28 mouse cellular contexts compared by ENCODE assay signal in genomic region chr2:13768524-13768923, GRCm38 (mm10). TPM values are rescaled to one million over a fixed set of nuclear protein-coding genes. Genes with fewer than 3 reads are reported as not detected.
A peak's percentile ranks its signal among the peaks of the same experiment; 100 is the strongest.
DNase-seq lines count a peak whose midpoint lies in the region; ATAC-seq and TF ChIP-seq lines count a peak whose summit lies in the region.
"Had no signal": no experiment of that assay in that cellular context is flagged by ENCODE, and none has a peak within 500 bp of the region (broad histone marks: within the 10 kb centered on the region; RNA-seq: fewer than 3 reads in every experiment).

No protein-coding gene starts in this region.

- H3K4me1 ChIP-seq in heart, adult 2 months (ENCODE audit: control insufficient read depth, insufficient read depth, low read length) = peaks cover 6% of the 10 kb centered on the region
- H3K4me1 ChIP-seq in lung, embryonic 15.5 days = no peaks in the 10 kb centered on the region
- H3K4me1 ChIP-seq: embryonic facial prominence, embryonic 13.5 days; embryonic facial prominence, embryonic 15.5 days; forebrain, embryonic 13.5 days; forebrain, embryonic 15.5 days had no signal

- intact Hi-C loops in heart, adult 2 months (cut with DNase I) = no loop called here

- TF ChIP-seq EP300 in heart, adult 2 months (IDR thresholded peaks at IDR 0.05; ENCODE audit: insufficient read depth, low read depth, low read length) = no peak

- DNase-seq in heart, adult 2 months = no peak
- no peak for DNase-seq in heart, adult 8-10 months (ENCODE audit: low spot score)
- no peak for DNase-seq in lung, postnatal 25 days (ENCODE audit: low spot score)
- DNase-seq in fat pad, adult 2 months (ENCODE audit: extremely low read depth, low read depth, low spot score) = peak; percentile 51
- DNase-seq in spleen, postnatal 4 days (ENCODE audit: low spot score in 2 of 2) = no peak
- no peak for DNase-seq in thymus, postnatal 4 days
- DNase-seq: adrenal gland, adult 8-10 months; adrenal gland, postnatal 14 days; adrenal gland, postnatal 36 days; B cell, adult 2 months; cerebellum, adult 11-12 months; cerebellum, adult 8-10 months; cerebellum, adult 9-11 months; cerebellum, postnatal 14 days; cerebellum, postnatal 36 days; embryo, embryonic 11 days; forebrain, postnatal 0 days had no signal

- no peaks in the 10 kb centered on the region for H3K36me3 ChIP-seq in heart, adult 2 months (ENCODE audit: control insufficient read depth, insufficient read depth, low read length)
- no peaks in the 10 kb centered on the region for H3K36me3 ChIP-seq in lung, embryonic 15.5 days
- H3K36me3 ChIP-seq: embryonic facial prominence, embryonic 13.5 days; embryonic facial prominence, embryonic 15.5 days; forebrain, embryonic 15.5 days; G1E had no signal

- 71% methylated on average over 5 of the region's 5 CpGs for WGBS in heart, adult 2 months
- 49% methylated on average over 5 of the region's 5 CpGs for WGBS in lung, embryonic 15.5 days

- peak overlapping the region; percentile 36 for H3K27ac ChIP-seq in heart, adult 2 months
- H3K27ac ChIP-seq in lung, embryonic 15.5 days = 0 out of 2 replicates have a peak overlapping the region, but pooled peaks have one; percentile 15
- H3K27ac ChIP-seq: embryonic facial prominence, embryonic 13.5 days; embryonic facial prominence, embryonic 15.5 days; forebrain, embryonic 13.5 days; forebrain, embryonic 15.5 days had no signal

- no peaks in the 10 kb centered on the region for H3K27me3 ChIP-seq in heart, adult 2 months (ENCODE audit: control insufficient read depth, insufficient read depth, low read length)
- no peaks in the 10 kb centered on the region for H3K27me3 ChIP-seq in lung, embryonic 15.5 days
- H3K27me3 ChIP-seq: CH12.LX; embryonic facial prominence, embryonic 13.5 days; embryonic facial prominence, embryonic 15.5 days; forebrain, embryonic 13.5 days; forebrain, embryonic 15.5 days; Patski had no signal

- no peaks in the 10 kb centered on the region for H3K9me3 ChIP-seq in lung, embryonic 15.5 days
- H3K9me3 ChIP-seq: embryonic facial prominence, embryonic 13.5 days; embryonic facial prominence, embryonic 15.5 days; forebrain, embryonic 13.5 days; forebrain, embryonic 15.5 days; G1E had no signal

- no peaks in the 10 kb centered on the region for H3K79me2 ChIP-seq in heart, adult 2 months (replicated peaks; ENCODE audit: control insufficient read depth, insufficient read depth, low read length)

- no peak overlapping the region for H3K4me2 ChIP-seq in lung, embryonic 15.5 days
- H3K4me2 ChIP-seq: embryonic facial prominence, embryonic 13.5 days; embryonic facial prominence, embryonic 15.5 days; forebrain, embryonic 13.5 days; forebrain, embryonic 15.5 days had no signal

- TF ChIP-seq CTCF in heart, adult 2 months (IDR thresholded peaks at IDR 0.05) = no peak

- no peak for ATAC-seq in lung, embryonic 15.5 days (ENCODE audit: borderline replicate concordance, extremely low read depth, low FRiP score, low TSS enrichment)
- ATAC-seq: activated CD4-positive, CD25-positive, alpha-beta regulatory T cell, adult 4 months; CD4-positive, CD25-positive, alpha-beta regulatory T cell, adult 4 months; forebrain, embryonic 13.5 days; forebrain, embryonic 15.5 days; forebrain, postnatal 0 days had no signal

- H3K4me3 ChIP-seq in heart, adult 2 months = no peak overlapping the region
- H3K4me3 ChIP-seq in lung, embryonic 15.5 days = no peak overlapping the region
- H3K4me3 ChIP-seq: embryonic facial prominence, embryonic 13.5 days; embryonic facial prominence, embryonic 15.5 days; erythroblast, embryonic 14.5 days; forebrain, embryonic 13.5 days; forebrain, embryonic 15.5 days had no signal

- H3K9ac ChIP-seq in heart, adult 2 months (ENCODE audit: low read depth, low read length) = no peak overlapping the region
- no peak overlapping the region for H3K9ac ChIP-seq in lung, embryonic 15.5 days
- H3K9ac ChIP-seq: embryonic facial prominence, embryonic 13.5 days; embryonic facial prominence, embryonic 15.5 days; forebrain, embryonic 13.5 days; forebrain, embryonic 15.5 days; forebrain, postnatal 0 days had no signal

- no peak for TF ChIP-seq POLR2A in heart, adult 2 months (IDR thresholded peaks at IDR 0.05; ENCODE audit: insufficient read depth, low read depth, low read length)

RNA-seq across cellular contexts. Expression of gene St8sia6, which starts 25.3 kb away (rescaled TPM):
- 1 to 10 TPM; 1.2 to 1.7 TPM for total RNA-seq in heart, adult 2 months (2021)
- 0.74 and 0.91 TPM in 2 replicates for polyA plus RNA-seq in heart, adult 2 months (2012; rRNA removed)
- 1 to 10 TPM; 1.4 to 3.9 (median 2.6) TPM for total RNA-seq in heart, adult 8-10 months (2022)
- 2.7 and 2.9 TPM in 2 replicates for polyA plus RNA-seq in lung, embryonic 15.5 days (2015; fragmentation: Nextera tagmentation; extraction: Ambion mirVana)
- polyA plus RNA-seq: erythroblast, embryonic 14.5 days; G1E had no signal
